Mouse (Mus musculus): Measurements from ENCODE around the gene Kctd20. TPM values are rescaled to one million over a fixed set of nuclear protein-coding genes. Genes with fewer than 3 reads are reported as not detected.
"Not testable (repeated sequence)": the region's sequence is repeated elsewhere in the genome, so short reads cannot be mapped to it uniquely, and the experiment has no call there.

The Kctd20 gene
- polyA plus RNA-seq, 1 experiment from 2014 or later: 111 TPM

DNA sequence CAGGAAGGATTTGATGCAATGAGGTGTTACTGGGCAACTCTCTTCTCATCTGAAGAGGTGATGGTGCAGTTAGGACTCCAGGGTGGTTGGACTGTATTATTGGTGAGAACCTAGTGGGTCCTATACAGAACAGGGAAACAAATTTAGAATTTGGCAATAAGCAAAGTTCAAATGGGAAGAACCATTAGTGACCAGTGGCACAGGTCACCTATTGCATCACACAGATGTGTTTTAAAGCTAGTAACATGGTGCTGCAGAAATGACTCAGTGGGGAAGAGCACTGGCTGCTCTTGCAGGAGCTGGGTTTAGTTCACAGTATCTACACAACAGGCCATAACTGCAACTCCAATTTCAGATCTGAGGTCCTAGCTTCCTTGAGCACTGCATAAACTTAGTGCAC lies 18.4 kb downstream of the Kctd20 start:
- DNase-seq (ENCODE audit: extremely low spot score, low spot score): no peak
- no peak overlapping the region for H3K27ac ChIP-seq
- no peaks in the 10 kb centered on the region for H3K4me1 ChIP-seq
- H3K36me3 ChIP-seq (replicated peaks): peaks cover 100% of the 10 kb centered on the region
- H3K27me3 ChIP-seq (ENCODE audit: poor library complexity, severe bottlenecking): no peaks in the 10 kb centered on the region
- H3K4me3 ChIP-seq: no peak overlapping the region
- H3K9me3 ChIP-seq: no peaks in the 10 kb centered on the region

DNA sequence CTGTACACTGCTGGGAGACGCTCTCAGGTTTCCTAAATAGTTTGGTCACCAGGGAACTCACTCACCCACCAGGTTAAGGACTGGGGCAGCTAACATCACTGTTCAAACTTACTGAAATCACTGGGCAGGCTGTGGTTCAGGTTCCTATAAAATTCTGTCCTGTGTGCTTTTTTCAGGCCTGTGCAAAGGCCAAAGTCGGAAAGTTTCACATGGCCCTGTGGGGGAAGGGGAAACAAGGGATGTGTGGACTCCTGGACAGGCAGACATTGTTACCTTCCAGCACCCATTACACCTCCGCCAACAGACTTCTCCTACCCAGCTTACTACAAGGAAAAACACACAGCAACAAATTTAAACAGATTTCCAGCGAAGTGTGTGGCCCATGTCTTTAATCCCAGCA lies 27.3 kb downstream of the Kctd20 start:
- Histone ChIP-seq H3K36me3 (replicated peaks) (peaks cover 93% of the 10 kb centered on the region), H3K27me3 (ENCODE audit: poor library complexity, severe bottlenecking) (no peaks in the 10 kb centered on the region), H3K9me3 (no peaks in the 10 kb centered on the region), H3K4me3 (no peak overlapping the region), H3K27ac (no peak overlapping the region), H3K4me1 (no peaks in the 10 kb centered on the region)
- DNase-seq (ENCODE audit: extremely low spot score, low spot score): no peak
- 93% methylated on average over 4 of the region's 4 CpGs for WGBS

DNA sequence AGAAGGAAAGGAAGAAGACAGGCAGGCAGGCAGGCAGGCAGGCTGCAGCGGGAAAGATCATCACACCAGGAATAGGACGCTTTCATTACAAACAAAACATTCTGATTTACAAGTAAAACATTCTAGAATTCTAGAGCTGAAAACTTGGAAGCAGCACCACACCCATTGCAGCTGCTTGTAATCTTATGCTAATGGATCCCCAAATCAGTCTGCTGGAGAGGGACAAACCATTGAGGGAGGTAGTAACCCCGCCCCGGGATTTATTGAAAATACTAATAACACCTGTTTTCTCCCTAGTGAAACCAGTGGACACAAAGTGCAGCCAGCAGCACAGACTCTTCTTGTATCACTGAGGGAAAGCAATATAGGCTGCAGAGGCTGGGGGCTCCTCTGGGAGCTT lies 29.3 kb downstream of the Kctd20 start:
- H3K9me3 ChIP-seq: no peaks in the 10 kb centered on the region
- WGBS: 79% methylated on average over 4 of the region's 4 CpGs
- no peaks in the 10 kb centered on the region for H3K27me3 ChIP-seq (ENCODE audit: poor library complexity, severe bottlenecking)
- DNase-seq (ENCODE audit: extremely low spot score, low spot score): no peak
- H3K4me3 ChIP-seq: no peak overlapping the region
- H3K27ac ChIP-seq: no peak overlapping the region
- H3K4me1 ChIP-seq: no peaks in the 10 kb centered on the region
- H3K36me3 ChIP-seq (replicated peaks): peaks cover 92% of the 10 kb centered on the region

DNA sequence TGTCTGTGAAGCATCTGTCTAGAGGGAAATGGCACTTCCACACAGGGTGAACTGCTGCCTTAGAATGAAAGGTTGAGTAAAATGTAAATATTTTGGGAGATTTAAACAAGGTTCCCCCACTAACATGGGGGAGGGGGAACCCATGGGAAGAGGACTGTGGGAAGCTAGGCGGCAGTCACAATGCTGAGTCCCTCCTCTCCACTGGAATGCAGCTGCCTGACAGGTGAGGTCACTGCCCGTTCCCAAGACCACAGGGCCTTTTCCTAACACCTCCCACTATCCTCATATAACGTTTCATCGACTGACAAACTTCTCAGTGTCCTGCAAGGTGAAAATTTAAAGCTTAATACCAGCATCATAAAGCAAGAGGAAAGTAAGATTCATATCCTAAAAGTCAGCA lies 30.8 kb downstream of the Kctd20 start:
- WGBS: 67% methylated on average over 4 of the region's 4 CpGs
- Histone ChIP-seq H3K4me1 (no peaks in the 10 kb centered on the region), H3K36me3 (replicated peaks) (peaks cover 92% of the 10 kb centered on the region), H3K9me3 (no peaks in the 10 kb centered on the region), H3K27me3 (ENCODE audit: poor library complexity, severe bottlenecking) (no peaks in the 10 kb centered on the region), H3K4me3 (no peak overlapping the region), H3K27ac (no peak overlapping the region)
- DNase-seq (ENCODE audit: extremely low spot score, low spot score): no peak

DNA sequence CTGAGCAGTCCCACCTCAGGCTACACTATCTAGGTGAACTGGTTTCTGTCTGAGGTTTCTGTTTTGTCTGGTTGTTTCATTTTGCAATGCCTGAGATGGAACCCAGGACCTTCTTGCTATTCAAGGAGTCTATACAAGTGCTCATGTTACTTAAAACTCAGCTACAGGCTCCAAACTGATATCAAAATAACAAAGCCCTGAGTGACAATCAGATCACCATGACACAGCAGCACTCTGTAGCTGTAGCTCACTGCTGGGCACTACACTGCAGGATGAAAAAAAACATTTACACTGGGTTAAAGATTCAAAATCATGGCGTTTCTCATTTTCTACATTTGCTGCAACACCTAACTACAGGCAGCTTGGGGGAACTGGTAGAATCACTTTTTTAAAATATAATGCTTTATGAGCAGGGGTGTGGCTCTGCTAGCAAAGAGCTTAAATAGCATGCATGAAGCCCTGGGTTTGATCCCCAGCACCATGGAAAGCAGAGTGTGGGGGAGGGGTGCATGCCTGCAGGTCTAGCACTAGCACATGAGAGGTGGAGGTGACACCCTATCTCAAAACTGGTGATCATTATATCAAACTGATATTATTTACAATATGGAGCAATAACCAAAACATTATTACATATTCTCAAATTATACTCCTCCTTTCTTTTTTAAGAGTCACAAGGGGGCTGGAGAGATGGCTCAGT lies 33.1 kb downstream of the Kctd20 start:
- 88% methylated on average over 1 of the region's 1 CpGs for WGBS
- Histone ChIP-seq H3K4me3 (no peak overlapping the region), H3K36me3 (replicated peaks) (peaks cover 93% of the 10 kb centered on the region)

DNA sequence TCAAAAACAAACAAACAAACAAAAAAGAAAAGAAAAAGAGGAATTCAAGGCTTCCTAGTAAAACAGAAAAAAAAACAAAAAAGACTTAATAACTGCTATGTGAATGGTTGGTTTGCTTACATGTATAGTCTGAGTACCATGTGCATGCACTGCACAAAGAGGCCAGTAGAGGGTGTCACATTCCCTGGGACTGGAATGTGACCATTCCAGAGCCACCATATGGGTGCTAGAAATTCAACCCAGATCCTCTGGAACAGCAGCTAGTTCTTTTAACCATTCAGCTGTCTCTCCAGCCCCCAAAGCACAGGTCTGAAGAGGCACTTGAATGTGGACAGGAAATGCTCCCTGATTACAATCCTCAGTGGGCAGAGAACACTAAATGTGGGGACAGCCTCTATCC lies 35.1 kb downstream of the Kctd20 start:
- H3K27me3 ChIP-seq (ENCODE audit: poor library complexity, severe bottlenecking): no peaks in the 10 kb centered on the region
- H3K27ac ChIP-seq: no peak overlapping the region
- no peak overlapping the region for H3K4me3 ChIP-seq
- H3K9me3 ChIP-seq: no peaks in the 10 kb centered on the region
- no peak for DNase-seq (ENCODE audit: extremely low spot score, low spot score)
- peaks cover 3% of the 10 kb centered on the region; the same call in 1 of the 2 replicates for H3K4me1 ChIP-seq
- peaks cover 97% of the 10 kb centered on the region for H3K36me3 ChIP-seq (replicated peaks)

More for the DNA sequence above, 33.1 kb downstream of the Kctd20 start:
- Histone ChIP-seq H3K9me3 (no peaks in the 10 kb centered on the region), H3K27ac (no peak overlapping the region), H3K27me3 (ENCODE audit: poor library complexity, severe bottlenecking) (no peaks in the 10 kb centered on the region), H3K4me1 (no peaks in the 10 kb centered on the region)
- DNase-seq (ENCODE audit: extremely low spot score, low spot score): no peak

DNA sequence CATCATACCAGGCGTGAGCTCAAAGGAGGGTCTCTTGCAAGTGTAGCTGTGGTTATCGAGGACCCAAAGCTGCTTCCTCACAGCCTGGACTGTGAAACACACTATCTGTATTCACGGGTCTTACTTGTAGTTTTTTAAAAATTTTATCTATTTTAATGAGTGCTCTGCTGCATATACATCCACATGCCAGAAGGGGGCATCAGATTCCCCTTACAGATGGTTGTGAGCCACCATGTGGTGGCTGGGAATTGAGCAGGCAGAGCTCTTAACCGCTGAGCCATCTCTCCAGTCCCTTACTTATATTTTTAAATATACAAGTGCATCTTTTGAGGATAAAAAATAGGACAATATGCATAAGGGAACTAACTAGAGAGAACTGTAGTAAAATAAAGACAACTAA lies 36.0 kb downstream of the Kctd20 start:
- Histone ChIP-seq H3K27ac (no peak overlapping the region), H3K9me3 (no peaks in the 10 kb centered on the region), H3K36me3 (replicated peaks) (peaks cover 92% of the 10 kb centered on the region), H3K4me3 (no peak overlapping the region), H3K4me1 (peaks cover 7% of the 10 kb centered on the region; the same call in 1 of the 2 replicates), H3K27me3 (ENCODE audit: poor library complexity, severe bottlenecking) (no peaks in the 10 kb centered on the region)
- WGBS: 79% methylated on average over 4 of the region's 4 CpGs
- no peak for DNase-seq (ENCODE audit: extremely low spot score, low spot score)

DNA sequence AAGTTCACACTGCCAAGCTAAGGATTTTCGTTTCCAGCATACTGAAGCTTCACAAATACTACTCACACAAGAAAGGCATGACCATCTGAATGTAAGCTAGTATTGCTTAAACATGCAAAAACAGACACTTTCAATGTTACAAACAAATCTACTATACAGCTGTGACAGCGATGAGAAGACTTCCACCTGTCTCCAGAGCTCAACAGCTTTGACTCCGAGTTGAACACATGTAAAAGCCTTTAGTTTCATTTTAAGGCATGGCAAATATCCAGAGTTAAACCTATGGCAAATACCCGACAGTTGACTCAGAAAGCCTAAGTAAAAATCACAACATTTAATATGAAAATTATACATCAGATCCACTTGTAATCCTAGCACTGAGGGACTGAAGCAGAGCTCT lies 36.5 kb downstream of the Kctd20 start:
- peaks cover 7% of the 10 kb centered on the region; the same call in 1 of the 2 replicates for H3K4me1 ChIP-seq
- H3K27me3 ChIP-seq (ENCODE audit: poor library complexity, severe bottlenecking): no peaks in the 10 kb centered on the region
- no peak overlapping the region for H3K27ac ChIP-seq
- 93% methylated on average over 4 of the region's 4 CpGs for WGBS
- H3K36me3 ChIP-seq (replicated peaks): peaks cover 89% of the 10 kb centered on the region
- H3K9me3 ChIP-seq: no peaks in the 10 kb centered on the region
- H3K4me3 ChIP-seq: no peak overlapping the region
- no peak for DNase-seq (ENCODE audit: extremely low spot score, low spot score)

DNA sequence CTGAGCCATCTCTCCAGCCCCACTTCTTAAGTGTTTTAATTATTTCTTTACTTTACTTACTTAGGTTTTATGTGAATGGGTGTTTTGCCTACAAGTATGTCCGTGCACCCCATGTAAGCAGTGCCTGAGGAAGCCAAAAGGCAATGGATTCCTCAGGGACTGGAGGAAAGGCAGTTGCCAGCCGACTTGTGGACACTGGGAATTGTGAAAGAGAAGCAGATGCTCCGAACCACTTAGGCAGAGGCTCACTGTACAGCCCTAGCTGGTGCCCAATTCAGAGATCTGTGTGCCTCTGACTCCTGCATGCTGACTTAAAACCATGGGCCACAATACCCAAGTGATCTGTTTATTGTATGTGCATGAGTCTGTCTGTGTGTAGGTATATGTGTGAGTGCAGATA lies 37.2 kb downstream of the Kctd20 start:
- Histone ChIP-seq H3K4me1 (peaks cover 7% of the 10 kb centered on the region; the same call in 1 of the 2 replicates), H3K4me3 (no peak overlapping the region), H3K36me3 (replicated peaks) (peaks cover 89% of the 10 kb centered on the region), H3K9me3 (no peaks in the 10 kb centered on the region), H3K27ac (no peak overlapping the region), H3K27me3 (ENCODE audit: poor library complexity, severe bottlenecking) (no peaks in the 10 kb centered on the region)
- no peak for DNase-seq (ENCODE audit: extremely low spot score, low spot score)
- WGBS: 91% methylated on average over 3 of the region's 3 CpGs

DNA sequence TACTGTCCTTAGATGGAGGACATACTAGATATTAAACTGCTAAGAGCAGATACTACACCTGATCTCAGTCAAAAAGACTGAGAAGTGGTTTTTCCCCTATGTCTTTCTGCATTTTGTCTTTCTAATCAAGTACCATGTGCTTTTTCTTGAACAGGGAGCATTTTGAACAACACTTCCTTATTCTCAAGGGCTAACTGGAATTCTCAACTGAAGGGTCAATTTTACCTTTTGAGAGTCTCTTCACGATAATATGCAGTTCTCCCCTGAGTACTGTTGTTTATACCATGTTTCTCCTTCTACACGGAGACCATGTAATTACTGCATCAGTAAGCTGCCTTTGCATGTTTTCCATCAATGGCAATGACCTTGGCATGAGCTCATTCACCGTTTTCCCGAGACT lies 38.3 kb downstream of the Kctd20 start:
- Histone ChIP-seq H3K4me3 (no peak overlapping the region), H3K4me1 (peaks cover 7% of the 10 kb centered on the region; the same call in 1 of the 2 replicates), H3K36me3 (replicated peaks) (peaks cover 90% of the 10 kb centered on the region), H3K9me3 (no peaks in the 10 kb centered on the region), H3K27me3 (ENCODE audit: poor library complexity, severe bottlenecking) (no peaks in the 10 kb centered on the region), H3K27ac (no peak overlapping the region)
- WGBS: 87% methylated on average over 4 of the region's 4 CpGs
- no peak for DNase-seq (ENCODE audit: extremely low spot score, low spot score)

DNA sequence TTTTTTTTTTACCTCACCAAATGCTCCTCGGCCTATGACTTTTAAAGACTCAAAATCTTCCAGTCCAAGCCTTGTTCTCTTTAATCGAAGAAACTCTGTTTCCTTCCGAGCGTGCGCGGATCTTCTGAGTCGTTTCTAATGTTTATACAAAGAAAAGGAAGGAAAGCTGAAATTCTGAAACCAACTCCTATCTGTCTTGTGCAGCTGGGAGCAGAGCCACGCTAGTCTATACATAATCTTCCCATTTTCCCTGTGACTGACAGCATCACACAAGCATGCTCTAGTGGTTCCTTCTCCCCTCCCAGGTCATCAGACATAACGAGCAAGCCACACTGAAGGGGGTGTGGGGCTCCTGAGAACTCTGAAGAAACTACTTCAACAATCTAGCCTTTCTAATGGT lies 39.5 kb downstream of the Kctd20 start:
- no peak overlapping the region for H3K27ac ChIP-seq
- peaks cover 91% of the 10 kb centered on the region for H3K36me3 ChIP-seq (replicated peaks)

DNA sequence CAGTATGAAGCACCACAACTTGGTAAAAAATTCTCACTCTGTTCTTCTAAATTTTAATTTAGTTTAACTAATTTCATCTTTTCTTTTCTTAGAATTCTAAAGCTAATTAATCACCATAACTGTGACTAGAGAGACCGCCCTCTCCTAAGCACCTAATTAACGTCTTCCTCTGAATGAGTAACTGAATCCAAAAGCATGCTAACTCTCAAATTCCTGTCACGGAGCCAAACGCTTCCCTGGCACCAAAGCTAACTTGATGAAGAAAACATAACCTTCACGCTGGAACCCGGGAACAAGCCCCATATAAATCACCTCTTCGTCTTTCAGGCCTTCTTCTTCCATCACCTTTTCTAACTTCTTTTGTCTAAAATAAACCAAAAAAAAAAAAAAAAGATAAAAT lies 40.4 kb downstream of the Kctd20 start:
- Histone ChIP-seq H3K4me1 (peaks cover 7% of the 10 kb centered on the region; the same call in 1 of the 2 replicates), H3K4me3 (no peak overlapping the region), H3K27ac (no peak overlapping the region), H3K27me3 (ENCODE audit: poor library complexity, severe bottlenecking) (no peaks in the 10 kb centered on the region), H3K9me3 (no peaks in the 10 kb centered on the region), H3K36me3 (replicated peaks) (peaks cover 91% of the 10 kb centered on the region)
- WGBS: 78% methylated on average over 7 of the region's 7 CpGs
- DNase-seq (ENCODE audit: extremely low spot score, low spot score): no peak

More for the DNA sequence above, 39.5 kb downstream of the Kctd20 start:
- 87% methylated on average over 9 of the region's 9 CpGs for WGBS
- Histone ChIP-seq H3K9me3 (no peaks in the 10 kb centered on the region), H3K4me3 (no peak overlapping the region), H3K27me3 (ENCODE audit: poor library complexity, severe bottlenecking) (no peaks in the 10 kb centered on the region), H3K4me1 (peaks cover 7% of the 10 kb centered on the region; the same call in 1 of the 2 replicates)
- DNase-seq (ENCODE audit: extremely low spot score, low spot score): no peak

DNA sequence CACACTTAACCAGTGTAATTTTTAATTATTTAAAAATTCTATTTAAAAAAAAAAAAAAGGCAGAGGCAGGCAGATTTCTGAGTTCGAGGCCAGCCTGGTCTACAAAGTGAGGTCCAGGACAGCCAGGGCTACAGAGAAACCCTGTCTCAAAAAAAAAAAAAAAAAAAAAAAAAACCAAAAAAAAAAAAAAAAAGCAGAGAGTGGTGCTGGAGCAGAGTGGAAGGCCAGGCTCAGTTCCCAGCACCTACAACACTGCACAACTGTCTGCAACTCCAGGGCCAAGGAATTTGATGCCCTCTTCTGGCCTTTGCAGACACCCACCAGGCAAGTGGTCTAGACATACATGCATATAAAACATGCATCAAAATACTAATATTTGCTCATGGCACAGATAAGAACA lies 41.3 kb downstream of the Kctd20 start:
- H3K9me3 ChIP-seq; H3K27me3 ChIP-seq (ENCODE audit: poor library complexity, severe bottlenecking); H3K4me3 ChIP-seq; H3K27ac ChIP-seq; DNase-seq (ENCODE audit: extremely low spot score, low spot score); H3K4me1 ChIP-seq: not testable (repeated sequence)
- WGBS: 100% methylated on average over 1 of the region's 1 CpGs
- H3K36me3 ChIP-seq (replicated peaks): peaks cover 91% of the 10 kb centered on the region

DNA sequence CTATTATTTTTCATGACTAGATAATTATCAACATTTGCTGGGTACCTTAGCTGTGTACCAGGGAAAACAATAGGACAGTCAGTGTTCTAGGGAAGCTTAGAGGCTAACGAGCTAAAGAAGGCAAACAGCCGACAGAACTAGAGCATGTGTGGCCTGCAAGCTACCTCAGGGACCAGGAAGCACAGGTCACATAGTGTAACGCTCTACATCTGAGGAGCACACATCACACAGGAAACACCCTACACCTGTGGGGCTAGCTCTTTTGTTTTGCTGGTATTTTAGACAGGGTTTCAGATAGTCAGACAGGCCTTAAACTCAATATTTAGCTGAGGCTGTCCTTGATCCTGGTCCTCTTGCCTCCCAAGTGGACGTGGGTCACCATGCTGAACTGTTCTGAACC lies 42.9 kb downstream of the Kctd20 start:
- no peak for DNase-seq (ENCODE audit: extremely low spot score, low spot score)
- Histone ChIP-seq H3K27me3 (ENCODE audit: poor library complexity, severe bottlenecking) (no peaks in the 10 kb centered on the region), H3K9me3 (no peaks in the 10 kb centered on the region), H3K36me3 (replicated peaks) (peaks cover 92% of the 10 kb centered on the region), H3K4me3 (no peak overlapping the region), H3K27ac (no peak overlapping the region), H3K4me1 (peaks cover 7% of the 10 kb centered on the region; the same call in 1 of the 2 replicates)
- WGBS: 92% methylated on average over 4 of the region's 4 CpGs

Data from forebrain, embryonic 10.5 days (tissue).